Mouse (Mus musculus) limb, embryonic 13.5 days (tissue): ENCODE results near the gene Cd200. TPM values are rescaled to one million over a fixed set of nuclear protein-coding genes. Genes with fewer than 3 reads are reported as not detected.

ENCODE experiments used
- ATAC-seq: fragments of 200-750 bp; cut with Nextera tagmentation; 2 replicates; pipeline ENCODE4 v1.8.0; 2017; ENCODE audit warnings: low read depth, moderate number of reproducible peaks, moderate TSS enrichment; ENCODE audit not compliant: low FRiP score
- H3K27ac ChIP-seq: fragments of 300-500 bp; sonication (generic); 2 replicates; pipeline ENCODE4 v1.5.1; 2015; ENCODE audit warnings: inconsistent platforms, mild to moderate bottlenecking, moderate library complexity
- H3K27me3 ChIP-seq: fragments of 300-500 bp; sonication (generic); 2 replicates; pipeline ENCODE4 v1.6.1; 2015; ENCODE audit warnings: mild to moderate bottlenecking, inconsistent platforms
- H3K36me3 ChIP-seq: fragments of 300-500 bp; sonication (generic); 2 replicates; pipeline ENCODE4 v1.6.1; 2015; ENCODE audit warnings: inconsistent platforms, mild to moderate bottlenecking, moderate library complexity
- H3K4me1 ChIP-seq: fragments of 300-500 bp; sonication (generic); 2 replicates; pipeline ENCODE4 v1.6.1; 2015; ENCODE audit warnings: inconsistent platforms
- H3K4me2 ChIP-seq: fragments of 300-500 bp; sonication (generic); replicated peaks from 2 replicates; pipeline ENCODE4 v1.6.1; 2015; ENCODE audit warnings: inconsistent platforms, mild to moderate bottlenecking, moderate library complexity
- H3K4me3 ChIP-seq: fragments of 300-500 bp; sonication (generic); 2 replicates; pipeline ENCODE4 v1.5.1; 2015; ENCODE audit warnings: moderate library complexity, mild to moderate bottlenecking, inconsistent platforms
- H3K9ac ChIP-seq: fragments of 300-500 bp; sonication (generic); 2 replicates; pipeline ENCODE4 v1.6.1; 2015; ENCODE audit warnings: mild to moderate bottlenecking, inconsistent platforms
- H3K9me3 ChIP-seq: fragments of 300-500 bp; sonication (generic); 2 replicates; pipeline ENCODE4 v1.6.1; 2016; ENCODE audit warnings: inconsistent platforms
- WGBS: fragments of 180-500 bp; shearing (Covaris S2); methylation state at CpG from one replicate; pipeline ENCODE4 v1.1.7; 2015; 5-methylcytosine and 5-hydroxymethylcytosine counted together
- polyA plus RNA-seq: library from polyadenylated mRNA; unstranded; fragments of >200 nt; fragmentation: Nextera tagmentation; extraction: Ambion mirVana; gene quantifications from 2 replicates; pipeline ENCODE4 v1.2.1, GENCODE M21; 2015

Cd200 gene
- polyA plus RNA-seq, 1 experiment from 2014 or later = 23.3 TPM

DNA sequence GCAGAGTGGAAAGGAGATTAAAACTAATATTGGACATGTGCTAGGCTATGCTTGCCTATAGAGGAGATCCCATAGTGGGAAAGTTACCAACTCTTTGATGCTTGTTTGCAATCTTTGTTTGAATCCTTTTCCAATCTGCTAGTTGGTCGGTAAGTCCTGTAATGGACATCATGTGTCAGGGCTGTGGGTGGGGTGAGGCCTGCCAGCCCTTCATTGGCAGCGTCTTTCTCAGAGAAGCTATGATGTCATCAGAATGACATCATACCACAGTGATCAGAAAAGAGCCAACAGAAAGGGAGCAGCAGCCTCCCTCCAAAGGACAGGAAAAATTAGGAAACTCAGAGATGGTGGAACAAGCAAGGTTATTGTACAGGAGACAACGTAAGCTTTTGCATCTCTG lies 9.4 kb downstream of the Cd200 start:
- no peak for ATAC-seq
- Histone ChIP-seq H3K4me3 (no peak overlapping the region), H3K27ac (no peak overlapping the region), H3K27me3 (no peaks in the 10 kb centered on the region), H3K9ac (no peak overlapping the region), H3K4me1 (no peaks in the 10 kb centered on the region), H3K4me2 (no peak overlapping the region), H3K36me3 (no peaks in the 10 kb centered on the region), H3K9me3 (no peaks in the 10 kb centered on the region)
- WGBS = 84% methylated on average over 3 of the region's 3 CpGs

DNA sequence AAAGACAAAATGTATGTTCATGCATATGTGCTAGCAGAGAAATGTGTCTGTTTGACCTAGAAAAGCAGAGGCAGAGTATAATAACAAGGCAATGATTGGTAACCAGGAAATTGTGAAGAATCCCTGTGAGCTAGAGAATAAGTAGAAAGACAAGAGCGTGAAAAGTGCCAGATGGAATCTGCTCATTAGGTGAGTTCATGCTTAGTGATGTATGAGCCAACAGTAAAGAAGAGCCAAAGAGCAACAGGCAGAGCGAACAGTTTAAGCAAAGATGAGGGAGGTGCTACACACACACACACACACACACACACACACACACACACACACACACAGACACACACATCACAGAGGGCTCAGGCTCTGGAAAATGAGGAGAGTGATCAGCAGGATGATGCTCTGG lies 11.4 kb downstream of the Cd200 start:
- H3K4me3 ChIP-seq = no peak overlapping the region
- H3K27me3 ChIP-seq = no peaks in the 10 kb centered on the region
- no peak for ATAC-seq
- no peak overlapping the region for H3K9ac ChIP-seq
- WGBS = 83% methylated on average over 2 of the region's 2 CpGs
- no peaks in the 10 kb centered on the region for H3K4me1 ChIP-seq
- H3K9me3 ChIP-seq = no peaks in the 10 kb centered on the region
- H3K27ac ChIP-seq = no peak overlapping the region
- no peak overlapping the region for H3K4me2 ChIP-seq
- no peaks in the 10 kb centered on the region for H3K36me3 ChIP-seq

DNA sequence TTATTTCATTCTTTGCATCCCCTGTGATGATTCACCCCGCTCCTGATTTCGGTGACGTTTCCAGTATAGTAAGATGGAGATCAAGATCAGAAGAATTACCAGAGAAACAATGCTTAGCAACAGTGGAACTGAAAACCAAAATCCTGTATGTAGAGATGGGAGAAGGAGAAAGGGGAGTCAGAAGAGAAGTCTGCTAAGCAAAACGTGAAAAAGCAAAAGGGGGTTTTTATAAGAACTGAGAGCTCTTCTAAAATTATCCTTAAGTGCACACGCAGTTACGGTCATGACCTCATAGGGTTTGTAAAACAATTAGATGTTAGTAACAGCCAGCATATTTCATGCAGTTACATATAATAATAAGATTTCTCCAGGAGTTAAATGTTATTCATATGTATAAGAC lies 16.6 kb downstream of the Cd200 start:
- H3K4me3 ChIP-seq = no peak overlapping the region
- H3K9me3 ChIP-seq = no peaks in the 10 kb centered on the region
- no peak for ATAC-seq
- H3K9ac ChIP-seq = no peak overlapping the region
- no peaks in the 10 kb centered on the region for H3K4me1 ChIP-seq
- no peaks in the 10 kb centered on the region for H3K36me3 ChIP-seq
- 91% methylated on average over 6 of the region's 6 CpGs for WGBS
- no peak overlapping the region for H3K27ac ChIP-seq
- H3K4me2 ChIP-seq = no peak overlapping the region
- H3K27me3 ChIP-seq = no peaks in the 10 kb centered on the region

DNA sequence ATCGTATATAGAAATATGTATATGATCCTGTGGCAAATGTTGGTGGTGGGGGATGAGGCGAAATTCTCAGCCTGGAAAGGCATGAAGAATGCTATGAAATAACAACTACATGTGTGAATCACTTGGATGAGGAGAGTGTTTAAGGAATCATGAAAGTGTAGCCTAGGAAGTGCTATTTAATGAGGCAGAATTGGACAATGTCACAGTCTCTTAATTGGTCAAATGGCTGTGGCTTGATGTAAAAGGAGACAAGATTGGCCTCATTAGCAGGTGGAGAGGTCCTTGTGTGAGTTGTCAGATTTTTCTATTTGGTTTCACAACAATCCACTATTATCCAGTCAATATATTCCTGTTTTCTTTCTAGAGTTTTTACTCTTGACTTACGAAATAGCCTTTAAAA lies 17.2 kb downstream of the Cd200 start:
- H3K4me3 ChIP-seq = no peak overlapping the region
- no peak overlapping the region for H3K9ac ChIP-seq
- WGBS = 95% methylated on average over 3 of the region's 3 CpGs
- no peaks in the 10 kb centered on the region for H3K9me3 ChIP-seq
- no peak overlapping the region for H3K4me2 ChIP-seq
- no peaks in the 10 kb centered on the region for H3K4me1 ChIP-seq
- no peaks in the 10 kb centered on the region for H3K27me3 ChIP-seq
- no peak for ATAC-seq
- H3K36me3 ChIP-seq = no peaks in the 10 kb centered on the region
- no peak overlapping the region for H3K27ac ChIP-seq

DNA sequence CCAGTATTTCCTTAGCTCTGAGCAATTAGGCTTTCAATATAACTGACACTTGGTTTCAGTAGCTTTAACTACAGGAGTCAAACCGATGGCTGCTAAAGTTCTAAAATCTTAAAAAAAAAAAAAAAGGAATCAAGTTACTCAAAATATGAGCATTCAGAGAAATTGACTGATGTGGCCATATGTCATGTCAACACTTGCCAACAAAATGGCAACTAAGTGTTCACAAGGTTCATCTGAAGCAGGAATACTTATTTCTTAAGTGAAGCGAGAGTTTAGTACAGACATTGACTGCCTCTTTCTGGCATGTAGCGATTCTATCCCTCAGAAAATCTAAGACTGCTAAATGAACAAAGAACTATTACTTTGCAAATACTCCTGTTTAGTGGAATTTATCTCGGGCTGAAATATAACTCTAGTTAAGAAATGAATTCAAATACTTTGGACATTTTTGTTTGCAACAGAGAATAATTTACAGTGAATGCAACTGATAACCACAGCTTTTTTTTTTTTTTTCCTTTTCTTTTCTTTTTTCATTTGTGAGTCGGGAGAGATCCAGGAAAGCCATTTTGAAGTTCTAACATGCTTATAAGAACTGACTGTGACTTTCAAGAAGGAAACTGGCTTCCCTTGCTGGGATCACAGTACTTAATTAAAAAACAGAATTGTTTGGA lies 18.4 kb downstream of the Cd200 start:
- Histone ChIP-seq H3K4me3 (no peak overlapping the region), H3K4me2 (no peak overlapping the region), H3K36me3 (no peaks in the 10 kb centered on the region), H3K4me1 (no peaks in the 10 kb centered on the region), H3K9me3 (no peaks in the 10 kb centered on the region), H3K9ac (no peak overlapping the region), H3K27ac (no peak overlapping the region), H3K27me3 (no peaks in the 10 kb centered on the region)
- ATAC-seq = no peak
- 76% methylated on average over 5 of the region's 5 CpGs for WGBS

DNA sequence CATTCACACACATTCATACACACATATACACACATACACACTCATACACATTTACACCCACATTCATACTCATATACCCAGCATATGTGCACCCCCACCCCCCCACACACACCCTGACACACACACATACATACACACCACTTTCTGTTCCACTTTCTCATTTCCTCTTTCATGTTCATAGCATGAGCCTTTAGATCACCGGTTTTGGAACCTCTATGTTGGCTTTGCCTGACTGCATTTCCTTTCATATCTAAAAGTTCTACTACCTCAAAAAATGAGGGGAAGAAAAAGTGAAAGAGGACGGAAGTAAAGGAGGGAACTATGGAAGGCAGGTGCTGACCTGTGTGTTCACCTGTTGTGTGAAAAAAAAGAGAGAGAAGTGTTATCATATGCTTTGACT lies 19.0 kb downstream of the Cd200 start:
- H3K4me1 ChIP-seq = no peaks in the 10 kb centered on the region
- H3K27ac ChIP-seq = no peak overlapping the region
- WGBS = 83% methylated on average over 2 of the region's 2 CpGs
- no peak overlapping the region for H3K4me2 ChIP-seq
- H3K4me3 ChIP-seq = no peak overlapping the region
- H3K9ac ChIP-seq = no peak overlapping the region
- no peaks in the 10 kb centered on the region for H3K9me3 ChIP-seq
- no peaks in the 10 kb centered on the region for H3K36me3 ChIP-seq
- no peaks in the 10 kb centered on the region for H3K27me3 ChIP-seq
- ATAC-seq = no peak

DNA sequence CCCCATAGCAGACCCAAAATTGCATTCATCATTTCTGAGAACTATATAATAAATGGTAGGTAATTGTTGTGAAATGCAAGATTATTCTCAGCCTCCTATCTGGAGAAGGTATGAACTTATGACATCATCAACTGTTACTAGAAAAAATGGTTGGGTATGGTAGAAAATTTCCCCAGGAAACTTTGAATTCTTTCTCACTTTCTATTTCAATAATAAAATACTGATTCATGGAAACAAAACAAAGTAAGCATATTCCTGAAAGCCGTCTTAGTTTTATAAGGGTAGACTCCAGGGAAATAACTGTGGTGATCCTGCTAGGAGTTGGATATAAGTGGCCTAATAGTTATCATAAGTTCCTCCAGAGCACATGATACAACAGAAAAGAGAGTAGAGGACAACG lies 19.8 kb downstream of the Cd200 start:
- WGBS = 81% methylated on average over 2 of the region's 2 CpGs

DNA sequence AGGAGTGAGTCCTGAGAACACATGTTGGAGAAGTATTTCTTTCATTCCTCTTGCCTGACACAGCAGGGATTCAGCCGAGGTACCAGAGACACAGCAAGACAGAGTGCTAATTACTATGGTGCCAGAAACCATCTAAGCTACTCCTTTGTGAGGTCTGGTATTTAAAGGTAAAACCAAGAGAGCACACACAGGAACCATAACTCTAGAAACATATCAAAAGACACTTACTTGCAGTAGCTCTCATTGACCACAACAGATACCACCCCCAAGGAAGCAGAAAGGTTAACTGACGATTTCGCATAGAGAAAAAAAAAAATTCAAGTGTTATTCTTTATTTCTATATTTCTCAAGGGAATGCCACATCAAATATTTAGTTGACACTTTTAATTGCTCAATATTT lies 27.0 kb downstream of the Cd200 start:
- no peaks in the 10 kb centered on the region for H3K27me3 ChIP-seq
- H3K36me3 ChIP-seq = no peaks in the 10 kb centered on the region
- no peak overlapping the region for H3K4me3 ChIP-seq
- H3K9me3 ChIP-seq = no peaks in the 10 kb centered on the region
- no peak overlapping the region for H3K27ac ChIP-seq
- WGBS = 71% methylated on average over 3 of the region's 3 CpGs
- ATAC-seq = no peak
- no peak overlapping the region for H3K4me2 ChIP-seq
- H3K9ac ChIP-seq = no peak overlapping the region
- H3K4me1 ChIP-seq = peaks cover 8% of the 10 kb centered on the region; the same call in 1 of the 2 replicates

More for the DNA sequence above, 19.8 kb downstream of the Cd200 start:
- Histone ChIP-seq H3K9me3 (no peaks in the 10 kb centered on the region), H3K27me3 (no peaks in the 10 kb centered on the region), H3K27ac (no peak overlapping the region), H3K9ac (no peak overlapping the region), H3K4me1 (no peaks in the 10 kb centered on the region), H3K4me3 (no peak overlapping the region), H3K4me2 (no peak overlapping the region), H3K36me3 (no peaks in the 10 kb centered on the region)
- no peak for ATAC-seq

DNA sequence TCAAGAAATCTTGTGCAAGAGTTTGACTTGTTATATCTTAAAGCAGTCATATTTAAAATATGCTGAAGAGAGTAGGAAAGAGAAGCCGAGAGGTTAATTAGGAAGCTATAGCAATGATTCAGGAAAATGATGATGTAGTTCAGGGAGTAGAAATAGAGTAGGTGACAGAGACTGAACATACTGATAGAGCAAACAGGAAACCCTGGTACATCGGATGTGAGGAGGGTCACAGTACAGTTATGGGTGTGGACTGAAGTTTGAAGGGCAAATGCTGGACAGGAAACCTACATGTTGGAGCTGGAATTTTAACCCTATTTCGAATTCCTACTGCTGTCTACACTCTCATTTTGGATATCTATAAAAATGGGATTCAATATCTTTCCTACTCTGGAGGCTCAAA lies 29.9 kb downstream of the Cd200 start:
- Histone ChIP-seq H3K36me3 (no peaks in the 10 kb centered on the region), H3K4me2 (no peak overlapping the region), H3K27me3 (no peaks in the 10 kb centered on the region), H3K9me3 (no peaks in the 10 kb centered on the region), H3K27ac (no peak overlapping the region), H3K4me3 (no peak overlapping the region), H3K4me1 (peaks cover 8% of the 10 kb centered on the region; the same call in 1 of the 2 replicates), H3K9ac (no peak overlapping the region)
- no peak for ATAC-seq
- WGBS = 78% methylated on average over 3 of the region's 3 CpGs

DNA sequence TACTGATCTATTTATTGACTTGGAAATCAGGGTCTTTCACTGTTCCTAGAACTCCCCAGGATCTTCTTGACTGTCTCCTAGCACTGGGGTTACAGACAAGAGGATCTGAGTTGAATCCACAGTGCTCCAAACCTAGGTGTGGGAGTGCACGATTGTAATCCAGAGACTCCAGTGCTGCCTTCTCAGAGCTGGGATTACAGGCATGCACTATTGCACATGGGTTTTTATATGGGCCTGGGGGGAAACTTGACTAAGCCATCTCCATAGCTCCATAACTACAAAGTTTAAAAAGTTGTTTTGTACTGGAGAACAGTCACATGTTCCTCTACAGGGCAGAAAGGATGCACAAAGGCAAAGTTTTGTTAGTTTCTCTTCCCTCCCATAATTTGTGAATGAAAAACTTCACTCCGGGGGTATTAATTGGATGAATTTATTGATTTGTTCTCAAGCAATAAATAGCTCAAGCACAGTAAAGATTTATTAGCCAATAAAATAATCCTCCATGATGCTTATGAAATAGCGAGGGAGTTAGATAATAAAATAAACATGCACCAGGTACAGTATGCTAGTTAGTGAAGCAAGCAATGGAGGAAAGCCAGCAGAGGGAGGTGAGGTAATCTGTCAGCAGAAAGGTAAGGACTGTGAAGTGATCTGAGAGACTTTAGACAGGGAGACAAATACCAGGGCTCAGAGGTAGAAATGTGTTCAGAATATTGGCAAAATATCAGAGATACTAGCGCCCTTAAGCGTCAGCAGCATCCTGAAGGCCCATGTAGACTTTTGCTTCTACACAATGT lies 30.5 kb downstream of the Cd200 start:
- Histone ChIP-seq H3K4me1 (peaks cover 8% of the 10 kb centered on the region; the same call in 1 of the 2 replicates), H3K4me3 (no peak overlapping the region), H3K27me3 (no peaks in the 10 kb centered on the region), H3K27ac (no peak overlapping the region), H3K9me3 (no peaks in the 10 kb centered on the region), H3K9ac (no peak overlapping the region), H3K4me2 (no peak overlapping the region), H3K36me3 (no peaks in the 10 kb centered on the region)
- WGBS = 59% methylated on average over 5 of the region's 5 CpGs
- ATAC-seq = peak; percentile 69; the same call in 1 of the 2 replicates

DNA sequence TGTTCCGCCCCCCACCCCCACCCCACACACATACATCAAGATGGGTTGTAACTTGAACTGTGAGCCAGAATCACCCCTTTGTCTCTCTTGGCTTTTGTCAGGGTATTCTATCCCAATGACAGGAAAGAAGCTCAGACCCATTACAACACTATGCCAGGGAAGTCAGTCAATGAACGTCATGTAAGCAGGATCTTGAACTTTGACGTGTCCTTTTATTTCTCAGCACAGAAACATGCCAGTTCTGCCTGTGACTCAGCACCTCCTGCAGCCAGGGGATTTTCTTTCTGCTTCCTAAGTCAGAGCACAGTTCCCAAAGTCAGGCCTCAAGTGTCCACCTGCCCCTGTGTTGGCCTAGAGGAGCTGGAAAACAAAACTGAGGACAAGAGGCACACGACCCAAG lies 31.5 kb downstream of the Cd200 start:
- H3K27me3 ChIP-seq = no peaks in the 10 kb centered on the region
- no peak overlapping the region for H3K9ac ChIP-seq
- H3K36me3 ChIP-seq = no peaks in the 10 kb centered on the region
- ATAC-seq = no peak
- H3K27ac ChIP-seq = no peak overlapping the region
- H3K4me1 ChIP-seq = peaks cover 8% of the 10 kb centered on the region; the same call in 1 of the 2 replicates
- H3K9me3 ChIP-seq = no peaks in the 10 kb centered on the region
- 84% methylated on average over 4 of the region's 4 CpGs for WGBS
- no peak overlapping the region for H3K4me2 ChIP-seq
- no peak overlapping the region for H3K4me3 ChIP-seq

DNA sequence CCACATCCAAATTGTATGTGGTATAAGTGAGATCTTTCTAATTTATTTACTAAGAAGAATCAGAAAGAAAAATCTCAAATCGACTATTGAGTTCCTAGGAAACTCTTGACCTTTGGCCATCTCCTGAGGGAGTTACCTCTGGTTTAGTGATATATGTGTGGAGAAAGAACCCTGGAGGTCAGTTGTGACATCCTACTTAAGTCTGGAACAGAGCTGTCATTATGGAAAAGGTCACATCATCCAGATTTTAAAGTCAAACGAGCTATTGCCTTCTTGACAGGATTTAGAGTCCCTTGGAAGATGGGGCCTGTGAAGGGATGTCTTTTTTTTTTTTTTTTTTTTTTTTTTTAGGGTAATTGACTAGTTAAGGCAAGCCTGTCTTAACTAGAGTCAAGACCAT lies 32.0 kb downstream of the Cd200 start:
- WGBS = 70% methylated on average over 2 of the region's 2 CpGs
- H3K9ac ChIP-seq = no peak overlapping the region
- no peak overlapping the region for H3K27ac ChIP-seq
- H3K4me3 ChIP-seq = no peak overlapping the region
- no peaks in the 10 kb centered on the region for H3K36me3 ChIP-seq
- no peak overlapping the region for H3K4me2 ChIP-seq
- peaks cover 8% of the 10 kb centered on the region; the same call in 1 of the 2 replicates for H3K4me1 ChIP-seq
- no peak for ATAC-seq
- no peaks in the 10 kb centered on the region for H3K27me3 ChIP-seq
- H3K9me3 ChIP-seq = no peaks in the 10 kb centered on the region
